Mouse (Mus musculus): ENCODE measurements around the gene Olfr1163. TPM values are rescaled to one million over a fixed set of nuclear protein-coding genes. Genes with fewer than 3 reads are reported as not detected.
"Not testable (repeated sequence)": the region's sequence is repeated elsewhere in the genome, so short reads cannot be mapped to it uniquely, and the experiment has no call there.

Gene Olfr1163
- polyA plus RNA-seq (2015; fragmentation: Nextera tagmentation; extraction: Ambion mirVana), result not detected in 2 replicates

DNA sequence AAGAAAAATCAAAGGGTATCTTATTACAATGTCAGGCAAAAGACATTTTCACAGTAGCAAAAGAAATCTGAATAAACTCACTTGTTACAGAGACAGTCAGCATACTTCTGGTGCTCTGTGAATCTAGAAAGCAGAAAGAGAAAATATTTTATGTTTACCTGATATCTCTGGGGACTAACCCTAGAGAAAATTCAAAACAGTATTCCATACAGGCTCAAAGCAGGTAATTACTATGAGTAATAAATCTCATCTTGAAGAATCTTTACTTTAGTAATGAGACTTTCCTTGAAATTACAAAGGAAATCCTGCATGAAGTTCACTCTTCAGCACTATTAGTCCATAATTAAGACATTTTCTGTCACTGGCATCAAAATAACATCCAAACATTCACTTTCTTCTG lies at the start of gene Olfr1163:
TSS of gene Olfr1163 (minus strand) at position 101 of the 400 bp plus-strand sequence.
- ATAC-seq (ENCODE audit: insufficient read depth, low FRiP score), result no peak

DNA sequence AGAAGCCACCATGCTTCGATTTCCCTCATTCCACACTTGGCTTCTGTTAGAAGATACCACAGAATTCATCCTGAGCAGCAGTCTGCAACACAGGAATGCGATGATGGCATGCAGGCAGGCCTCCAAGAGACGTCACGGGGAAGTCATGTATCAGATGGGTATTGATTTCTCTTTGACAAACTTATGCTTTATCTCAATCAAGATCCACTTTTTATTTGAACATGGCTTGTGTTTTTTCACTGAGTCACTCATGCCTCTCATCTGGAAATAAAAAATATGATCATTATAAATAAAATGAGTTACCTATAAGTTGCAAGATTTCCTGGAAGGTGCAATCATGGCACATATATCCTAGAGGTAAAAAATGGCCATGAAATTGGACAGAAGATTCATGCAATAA lies 22.2 kb upstream of the Olfr1163 start, which contains the start of gene Olfr1164:
TSS of gene Olfr1164 (minus strand) at position 101 of the 400 bp plus-strand sequence.
- H3K4me3 ChIP-seq (replicated peaks; ENCODE audit: low read length), result no peak within 1 kb of the TSS
- no peak within 1 kb of the TSS for H3K27ac ChIP-seq (ENCODE audit: low read length)
- H3K4me1 ChIP-seq (ENCODE audit: control insufficient read depth, insufficient read depth, low read length), result no peaks in the 10 kb centered on the region
- 75% methylated on average over 4 of the region's 4 CpGs for WGBS
- no peaks in the 10 kb centered on the region for H3K9me3 ChIP-seq (replicated peaks; ENCODE audit: control insufficient read depth, low read length)
- H3K27me3 ChIP-seq (ENCODE audit: control insufficient read depth, insufficient read depth, low read length), result no peaks in the 10 kb centered on the region
- no peak for ATAC-seq (ENCODE audit: insufficient read depth, low FRiP score)
- no peaks in the 10 kb centered on the region for H3K36me3 ChIP-seq (ENCODE audit: control insufficient read depth, insufficient read depth, low read length)
- H3K9ac ChIP-seq (ENCODE audit: low read length), result no peak within 1 kb of the TSS
- no peak within 1 kb of the TSS for H3K4me2 ChIP-seq (ENCODE audit: low read depth, low read length)

More for the DNA sequence above, at the start of gene Olfr1163:
- no peak within 1 kb of the TSS for H3K4me2 ChIP-seq (ENCODE audit: low read depth, low read length)
- no peak within 1 kb of the TSS for H3K27ac ChIP-seq (ENCODE audit: low read length)
- H3K27me3 ChIP-seq (ENCODE audit: control insufficient read depth, insufficient read depth, low read length), result no peaks in the 10 kb centered on the region
- H3K9me3 ChIP-seq (replicated peaks; ENCODE audit: control insufficient read depth, low read length), result no peaks in the 10 kb centered on the region
- H3K36me3 ChIP-seq (ENCODE audit: control insufficient read depth, insufficient read depth, low read length), result no peaks in the 10 kb centered on the region
- no peak within 1 kb of the TSS for H3K4me3 ChIP-seq (replicated peaks; ENCODE audit: low read length)
- no peaks in the 10 kb centered on the region for H3K4me1 ChIP-seq (ENCODE audit: control insufficient read depth, insufficient read depth, low read length)
- no peak within 1 kb of the TSS for H3K9ac ChIP-seq (ENCODE audit: low read length)

DNA sequence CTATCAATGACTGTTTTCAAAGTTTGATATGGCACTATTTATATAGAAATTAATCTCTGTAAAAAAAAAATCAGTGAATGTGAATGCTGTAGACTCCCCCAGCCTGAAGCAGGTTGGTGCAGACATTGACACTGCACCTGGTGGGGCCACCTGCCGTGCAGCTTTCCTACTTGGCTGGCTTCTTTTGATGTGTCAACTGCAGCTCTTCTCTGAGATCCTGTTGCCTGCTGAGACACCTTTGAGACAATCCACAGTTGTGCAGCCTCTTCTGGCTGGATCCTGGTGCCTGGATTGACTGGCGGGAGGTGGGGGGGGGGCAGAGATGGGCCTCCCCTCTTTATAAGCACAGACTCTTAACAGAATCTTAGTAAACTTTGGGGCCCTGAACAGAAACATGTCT lies 8.0 kb downstream of the Olfr1163 start:
- no peak overlapping the region for H3K4me2 ChIP-seq (ENCODE audit: low read depth, low read length)
- no peaks in the 10 kb centered on the region for H3K27me3 ChIP-seq (ENCODE audit: control insufficient read depth, insufficient read depth, low read length)
- no peaks in the 10 kb centered on the region for H3K4me1 ChIP-seq (ENCODE audit: control insufficient read depth, insufficient read depth, low read length)
- ATAC-seq (ENCODE audit: insufficient read depth, low FRiP score), result no peak
- WGBS, result 78% methylated on average over 2 of the region's 2 CpGs
- H3K9me3 ChIP-seq (replicated peaks; ENCODE audit: control insufficient read depth, low read length), result no peaks in the 10 kb centered on the region
- no peak overlapping the region for H3K9ac ChIP-seq (ENCODE audit: low read length)
- no peaks in the 10 kb centered on the region for H3K36me3 ChIP-seq (ENCODE audit: control insufficient read depth, insufficient read depth, low read length)
- no peak overlapping the region for H3K27ac ChIP-seq (ENCODE audit: low read length)
- H3K4me3 ChIP-seq (replicated peaks; ENCODE audit: low read length), result no peak overlapping the region

DNA sequence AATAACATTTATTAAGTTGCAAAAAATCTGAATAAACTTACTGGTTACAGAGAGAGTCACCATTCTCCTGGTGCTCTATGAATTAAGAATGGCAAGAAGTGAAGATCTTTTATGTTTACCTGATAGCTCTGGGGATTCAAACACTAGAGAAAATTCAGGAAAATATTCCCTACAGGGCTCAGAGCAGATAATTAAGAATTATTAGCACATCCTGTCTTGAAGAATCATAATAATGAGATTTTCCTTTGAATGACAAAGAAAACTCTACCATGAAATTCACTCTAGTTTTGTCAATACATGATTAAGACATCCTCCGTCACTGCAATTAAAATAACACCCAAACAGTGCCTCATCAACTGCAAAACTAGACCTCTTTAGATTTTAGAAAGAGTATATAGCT lies 20.6 kb downstream of the Olfr1163 start, which contains the start of gene Olfr1162:
TSS of gene Olfr1162 (minus strand) at position 101 of the 400 bp plus-strand sequence.
- no peak for ATAC-seq (ENCODE audit: insufficient read depth, low FRiP score)
- Histone ChIP-seq H3K36me3 (ENCODE audit: control insufficient read depth, insufficient read depth, low read length) (no peaks in the 10 kb centered on the region), H3K27ac (ENCODE audit: low read length) (no peak within 1 kb of the TSS), H3K4me2 (ENCODE audit: low read depth, low read length) (no peak within 1 kb of the TSS), H3K9ac (ENCODE audit: low read length) (no peak within 1 kb of the TSS), H3K9me3 (replicated peaks; ENCODE audit: control insufficient read depth, low read length) (no peaks in the 10 kb centered on the region), H3K4me3 (replicated peaks; ENCODE audit: low read length) (no peak within 1 kb of the TSS), H3K4me1 (ENCODE audit: control insufficient read depth, insufficient read depth, low read length) (no peaks in the 10 kb centered on the region), H3K27me3 (ENCODE audit: control insufficient read depth, insufficient read depth, low read length) (no peaks in the 10 kb centered on the region)
- WGBS, result 80% methylated on average over 1 of the region's 1 CpGs

DNA sequence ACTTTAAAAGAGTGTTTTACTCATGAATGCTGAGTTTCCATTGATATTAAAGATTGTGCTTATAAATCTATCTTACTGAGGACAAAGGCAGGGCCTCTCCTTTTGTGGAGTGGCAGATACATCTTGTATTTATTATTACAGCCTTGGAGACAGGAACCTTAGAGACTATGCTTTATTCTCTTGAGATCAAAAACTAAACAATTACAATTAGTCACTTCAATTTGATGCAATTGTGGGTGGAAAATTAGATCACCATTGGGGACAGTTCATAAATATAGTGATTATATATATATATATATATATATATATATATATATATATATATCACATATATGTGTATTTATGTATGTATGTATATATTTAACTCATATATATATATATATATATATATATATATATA lies 34.0 kb downstream of the Olfr1163 start, which contains the start of gene Olfr73:
TSS of gene Olfr73 (minus strand) at position 101 of the 400 bp plus-strand sequence.
- H3K4me2 ChIP-seq (ENCODE audit: low read depth, low read length), result no peak within 1 kb of the TSS
- H3K27me3 ChIP-seq (ENCODE audit: control insufficient read depth, insufficient read depth, low read length), result no peaks in the 10 kb centered on the region
- H3K4me3 ChIP-seq (replicated peaks; ENCODE audit: low read length), result no peak within 1 kb of the TSS
- H3K4me1 ChIP-seq (ENCODE audit: control insufficient read depth, insufficient read depth, low read length), result no peaks in the 10 kb centered on the region
- H3K9ac ChIP-seq (ENCODE audit: low read length), result no peak within 1 kb of the TSS
- H3K36me3 ChIP-seq (ENCODE audit: control insufficient read depth, insufficient read depth, low read length), result no peaks in the 10 kb centered on the region
- H3K9me3 ChIP-seq (replicated peaks; ENCODE audit: control insufficient read depth, low read length), result no peaks in the 10 kb centered on the region
- no peak for ATAC-seq (ENCODE audit: insufficient read depth, low FRiP score)
- no peak within 1 kb of the TSS for H3K27ac ChIP-seq (ENCODE audit: low read length)

DNA sequence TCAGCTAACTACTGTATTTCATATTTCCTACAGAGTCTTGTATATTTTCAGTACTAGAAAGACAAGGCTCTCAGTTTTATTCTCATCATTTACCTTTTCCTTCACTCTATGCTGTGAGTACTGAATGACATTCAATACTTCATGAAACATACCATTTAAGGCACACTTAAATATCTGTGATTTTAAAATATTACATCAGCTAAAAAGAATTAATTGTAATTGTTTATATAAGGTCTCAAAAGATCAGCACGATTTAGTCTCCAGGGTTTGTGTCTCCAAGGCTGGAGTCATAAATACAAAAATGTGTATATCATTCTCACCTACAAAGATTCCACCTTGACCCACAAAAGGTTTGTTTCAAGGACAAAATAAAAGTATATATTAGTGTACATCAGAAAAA lies 49.2 kb downstream of the Olfr1163 start, which contains the start of gene Olfr1161:
TSS of gene Olfr1161 (plus strand) at position 301 of the 400 bp plus-strand sequence.
- H3K9me3 ChIP-seq (replicated peaks; ENCODE audit: control insufficient read depth, low read length); H3K27ac ChIP-seq (ENCODE audit: low read length); H3K4me1 ChIP-seq (ENCODE audit: control insufficient read depth, insufficient read depth, low read length); ATAC-seq (ENCODE audit: insufficient read depth, low FRiP score); H3K4me2 ChIP-seq (ENCODE audit: low read depth, low read length); H3K36me3 ChIP-seq (ENCODE audit: control insufficient read depth, insufficient read depth, low read length); H3K27me3 ChIP-seq (ENCODE audit: control insufficient read depth, insufficient read depth, low read length); H3K9ac ChIP-seq (ENCODE audit: low read length); H3K4me3 ChIP-seq (replicated peaks; ENCODE audit: low read length): not testable (repeated sequence)
- 56% methylated on average over 1 of the region's 1 CpGs for WGBS

Other genes with a start within 250 kb of the Olfr1163 start
- gene Olfr1148, start 241.3 kb downstream of the Olfr1163 start, polyA plus RNA-seq (2015; fragmentation: Nextera tagmentation; extraction: Ambion mirVana), result not detected in 2 replicates
- gene Olfr1150-ps1, start 227.8 kb downstream of the Olfr1163 start, polyA plus RNA-seq (2015; fragmentation: Nextera tagmentation; extraction: Ambion mirVana), result not detected in 2 replicates
- gene Olfr1151, start 216.0 kb downstream of the Olfr1163 start, polyA plus RNA-seq (2015; fragmentation: Nextera tagmentation; extraction: Ambion mirVana), result not detected in 2 replicates
- not detected in 2 replicates for gene Olfr1152, start 205.3 kb downstream of the Olfr1163 start, polyA plus RNA-seq (2015; fragmentation: Nextera tagmentation; extraction: Ambion mirVana)
- not detected in 2 replicates for gene Olfr1153, start 176.9 kb downstream of the Olfr1163 start, polyA plus RNA-seq (2015; fragmentation: Nextera tagmentation; extraction: Ambion mirVana)
- gene Olfr1154, start 166.7 kb downstream of the Olfr1163 start, polyA plus RNA-seq (2015; fragmentation: Nextera tagmentation; extraction: Ambion mirVana), result not detected in 2 replicates
- not detected in 2 replicates for gene Olfr1155, start 126.7 kb downstream of the Olfr1163 start, polyA plus RNA-seq (2015; fragmentation: Nextera tagmentation; extraction: Ambion mirVana)
- gene Olfr1156, start 118.7 kb downstream of the Olfr1163 start, polyA plus RNA-seq (2015; fragmentation: Nextera tagmentation; extraction: Ambion mirVana), result not detected in 2 replicates
- not detected in 2 replicates for gene Olfr1157, start 103.5 kb downstream of the Olfr1163 start, polyA plus RNA-seq (2015; fragmentation: Nextera tagmentation; extraction: Ambion mirVana)
- gene Olfr74, start 97.2 kb downstream of the Olfr1163 start, polyA plus RNA-seq (2015; fragmentation: Nextera tagmentation; extraction: Ambion mirVana), result not detected in 2 replicates
- gene Olfr1158, start 81.7 kb downstream of the Olfr1163 start, polyA plus RNA-seq (2015; fragmentation: Nextera tagmentation; extraction: Ambion mirVana), result not detected in 2 replicates
- not detected in 2 replicates for gene Olfr1160, start 63.6 kb downstream of the Olfr1163 start, polyA plus RNA-seq (2015; fragmentation: Nextera tagmentation; extraction: Ambion mirVana)
- gene Olfr1161, start 49.1 kb downstream of the Olfr1163 start, polyA plus RNA-seq (2015; fragmentation: Nextera tagmentation; extraction: Ambion mirVana), result not detected in 2 replicates
- 0.07 TPM in 1 of 2 replicates, not detected in the other for gene Olfr73, start 34.1 kb downstream of the Olfr1163 start, polyA plus RNA-seq (2015; fragmentation: Nextera tagmentation; extraction: Ambion mirVana)
- gene Olfr1162, start 20.7 kb downstream of the Olfr1163 start, polyA plus RNA-seq (2015; fragmentation: Nextera tagmentation; extraction: Ambion mirVana), result not detected in 2 replicates
- not detected in 2 replicates for gene Olfr1164, start 22.1 kb upstream of the Olfr1163 start, polyA plus RNA-seq (2015; fragmentation: Nextera tagmentation; extraction: Ambion mirVana)
- gene Olfr1166, start 56.4 kb upstream of the Olfr1163 start, polyA plus RNA-seq (2015; fragmentation: Nextera tagmentation; extraction: Ambion mirVana), result not detected in 2 replicates
- gene Olfr1167, start 83.4 kb upstream of the Olfr1163 start, polyA plus RNA-seq (2015; fragmentation: Nextera tagmentation; extraction: Ambion mirVana), result not detected in 2 replicates
- not detected in 2 replicates for gene Olfr1168, start 110.0 kb upstream of the Olfr1163 start, polyA plus RNA-seq (2015; fragmentation: Nextera tagmentation; extraction: Ambion mirVana)
- gene Olfr1170, start 156.5 kb upstream of the Olfr1163 start, polyA plus RNA-seq (2015; fragmentation: Nextera tagmentation; extraction: Ambion mirVana), result not detected in 2 replicates
- gene Olfr1173, start 208.0 kb upstream of the Olfr1163 start, polyA plus RNA-seq (2015; fragmentation: Nextera tagmentation; extraction: Ambion mirVana), result not detected in 2 replicates
- not detected in 2 replicates for gene Olfr1174-ps, start 243.3 kb upstream of the Olfr1163 start, polyA plus RNA-seq (2015; fragmentation: Nextera tagmentation; extraction: Ambion mirVana)